Mouse (Mus musculus) thymus, adult 2 months (tissue): ENCODE measurements at regions not wholly inside any gene's neighbourhood (a gene's known extent, or its start where the extent isn't known, plus 50 kb on each side); places are given as distances from the start of the nearest gene placed in this dataset.

Experiments
- CTCF ChIP-seq: fragments of 200-500 bp; IDR thresholded peaks from 2 replicates; pipeline ENCODE4 v1.5.1; 2012; ENCODE audit warnings: mild to moderate bottlenecking, control low read depth, low read length, moderate library complexity, borderline replicate concordance; ENCODE audit not compliant: control insufficient read depth, poor library complexity, insufficient read depth; ENCODE audit errors: extremely low read depth
- POLR2A ChIP-seq: fragments of 200-500 bp; IDR thresholded peaks from 2 replicates; pipeline ENCODE4 v1.6.1; 2012; ENCODE audit warnings: mild to moderate bottlenecking, low read length, control low read depth, moderate library complexity; ENCODE audit not compliant: control insufficient read depth, poor library complexity, insufficient read depth; ENCODE audit errors: extremely low read depth

DNA sequence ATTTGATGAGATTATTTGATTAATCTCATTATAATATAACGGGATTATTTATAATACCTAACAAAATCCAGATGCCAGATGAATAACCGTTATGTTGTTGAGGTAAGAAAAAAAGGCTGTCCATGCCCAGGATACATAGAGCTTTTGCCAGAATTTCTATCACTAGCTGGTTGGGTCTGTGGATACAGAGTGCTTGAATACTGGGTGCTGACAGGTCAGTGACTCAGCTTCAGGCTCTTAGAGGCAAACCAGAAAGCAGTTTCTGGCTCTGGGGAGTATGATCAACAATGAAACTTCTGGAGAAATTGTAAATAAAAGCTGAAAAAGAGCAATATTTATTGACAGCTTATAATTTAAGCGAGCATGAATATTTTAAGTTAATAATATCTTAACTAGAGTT lies 109.4 kb upstream of the Ankrd1 start:
- TF ChIP-seq CTCF, result no peak
- TF ChIP-seq POLR2A, result no peak
